Mouse (Mus musculus): Measurements from ENCODE around the gene Neurl2.
"Not testable (repeated sequence)": the region's sequence is repeated elsewhere in the genome, so short reads cannot be mapped to it uniquely, and the experiment has no call there.

The Neurl2 gene

DNA sequence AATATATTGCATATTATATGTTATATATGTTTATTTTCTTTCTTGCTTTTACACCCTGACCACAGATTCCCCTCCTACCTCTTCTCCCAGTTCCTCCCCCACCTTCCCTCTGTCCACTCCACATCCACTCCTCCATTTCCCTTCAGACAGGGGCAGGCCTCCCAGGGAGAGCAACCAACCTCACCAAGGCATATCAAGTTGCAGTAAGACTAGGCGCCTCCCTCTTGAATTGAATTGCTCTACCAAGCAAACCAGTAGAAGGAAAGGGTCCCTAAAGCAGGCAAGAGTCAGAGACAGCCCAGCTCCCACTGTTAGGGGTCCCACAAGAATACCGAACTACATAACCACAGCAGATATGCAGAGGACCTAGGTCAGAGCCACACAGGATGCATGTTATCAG is 25.9 kb upstream of the Neurl2 start:
- DNase-seq (ENCODE audit: low read depth, low spot score): no peak

DNA sequence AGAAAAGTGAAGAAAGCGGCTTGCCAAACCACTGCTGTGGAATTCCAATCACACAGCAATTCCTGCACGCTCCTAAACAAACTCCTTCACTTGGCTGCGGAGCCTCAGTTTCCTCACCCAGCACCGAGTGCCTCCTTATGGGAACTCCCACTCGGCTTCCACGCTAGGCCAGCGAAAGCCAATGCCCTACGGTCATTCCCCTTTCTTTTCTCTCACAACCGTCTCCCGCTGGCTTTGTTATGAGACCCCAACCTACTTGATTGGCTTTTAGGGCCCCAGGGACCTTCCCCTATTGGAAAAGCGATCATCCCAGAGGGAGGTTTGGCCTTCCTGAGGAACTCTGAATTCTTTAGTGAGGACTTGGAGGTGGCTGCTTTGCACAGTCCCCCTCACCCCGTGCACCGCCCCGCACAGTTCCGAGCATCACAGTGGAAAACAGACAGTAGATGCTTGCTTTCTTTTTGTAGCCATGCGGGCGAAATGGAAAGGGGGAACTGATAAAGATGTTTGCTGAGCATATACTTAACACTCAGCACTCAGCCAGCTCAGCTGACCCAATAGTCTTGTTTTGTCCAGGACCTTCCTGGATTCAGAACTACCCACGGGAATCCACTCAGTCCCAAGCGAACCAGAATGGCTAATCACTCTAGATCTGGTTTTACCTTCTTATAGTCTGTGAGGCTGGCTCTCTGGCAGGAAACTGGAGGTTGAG is 24.7 kb upstream of the Neurl2 start:
- DNase-seq (ENCODE audit: low read depth, low spot score): peak; percentile 83

GRCm38 (mm10) chr2:164857101-164857821 is 24.0 kb upstream of the Neurl2 start, which contains the start of gene Pltp:
TSS of gene Pltp (minus strand) at chr2:164857711.
- DNase-seq (ENCODE audit: low read depth, low spot score): peak; percentile 96

GRCm38 (mm10) chr2:164856309-164857100 is 23.2 kb upstream of the Neurl2 start:
- peak; percentile 91 for DNase-seq (ENCODE audit: low read depth, low spot score)

GRCm38 (mm10) chr2:164855572-164855971 is 22.3 kb upstream of the Neurl2 start:
- not testable (repeated sequence) for DNase-seq (ENCODE audit: low read depth, low spot score)

- no peak for DNase-seq (ENCODE audit: low read depth, low spot score)
These were observed 16.8 kb upstream of the Neurl2 start for GRCm38 (mm10) chr2:164850061-164850460.

DNA sequence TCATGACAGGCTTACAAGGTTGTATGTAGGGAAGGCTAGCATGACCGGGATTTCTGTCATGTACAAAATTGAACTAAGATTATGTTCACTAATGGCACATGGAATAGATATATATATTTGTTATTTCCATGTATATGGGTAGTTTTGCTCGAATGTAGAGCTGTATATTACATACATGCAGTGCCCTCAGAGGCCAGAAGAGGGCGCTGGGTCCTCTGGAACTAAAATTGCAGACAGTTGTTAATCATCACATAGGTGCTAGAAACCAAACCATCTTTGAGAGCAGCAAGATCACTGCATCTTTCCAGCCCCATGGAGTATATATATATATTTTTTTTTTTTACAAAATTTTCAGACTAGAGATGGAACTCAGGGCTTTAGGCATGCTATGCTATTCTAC is 12.5 kb upstream of the Neurl2 start:
- DNase-seq (ENCODE audit: low read depth, low spot score): peak; percentile 63

DNA sequence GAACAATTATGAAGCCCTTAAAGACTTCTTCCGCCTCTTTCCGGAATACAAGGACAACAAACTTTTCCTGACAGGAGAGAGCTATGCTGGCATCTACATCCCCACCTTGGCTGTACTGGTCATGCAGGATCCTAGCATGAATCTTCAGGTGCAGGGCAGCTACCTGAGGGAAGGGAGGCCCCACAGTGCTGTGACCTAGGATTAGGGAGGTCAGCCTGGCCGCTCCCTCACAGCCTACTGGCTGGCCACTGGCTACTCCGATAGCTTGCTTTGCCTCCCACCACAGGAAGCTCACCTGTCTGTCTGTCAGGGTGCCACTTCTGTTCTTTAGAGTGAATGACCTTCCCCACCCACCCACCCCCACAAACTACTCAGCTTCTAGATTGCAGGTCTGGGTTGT is 1.9 kb upstream of the Neurl2 start:
- DNase-seq (ENCODE audit: low read depth, low spot score): no peak

DNA sequence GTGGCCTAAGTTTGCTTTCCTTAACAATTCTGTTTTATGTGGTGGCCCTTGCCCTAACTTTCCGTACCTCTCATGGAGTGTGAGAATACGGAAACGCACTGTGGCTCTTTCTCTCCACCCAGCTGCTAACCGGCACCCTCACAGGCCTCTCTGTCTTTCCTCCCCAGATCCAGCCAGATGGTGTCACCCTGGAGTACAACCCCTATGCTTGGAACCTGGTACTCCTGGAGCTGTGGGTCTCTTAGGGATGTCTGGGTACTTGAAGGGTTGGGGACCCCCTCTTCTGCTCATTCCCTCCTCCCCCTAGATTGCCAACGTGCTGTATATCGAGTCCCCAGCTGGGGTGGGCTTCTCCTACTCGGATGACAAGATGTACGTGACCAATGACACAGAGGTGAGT is 1.3 kb upstream of the Neurl2 start:
- DNase-seq (ENCODE audit: low read depth, low spot score): no peak

DNA sequence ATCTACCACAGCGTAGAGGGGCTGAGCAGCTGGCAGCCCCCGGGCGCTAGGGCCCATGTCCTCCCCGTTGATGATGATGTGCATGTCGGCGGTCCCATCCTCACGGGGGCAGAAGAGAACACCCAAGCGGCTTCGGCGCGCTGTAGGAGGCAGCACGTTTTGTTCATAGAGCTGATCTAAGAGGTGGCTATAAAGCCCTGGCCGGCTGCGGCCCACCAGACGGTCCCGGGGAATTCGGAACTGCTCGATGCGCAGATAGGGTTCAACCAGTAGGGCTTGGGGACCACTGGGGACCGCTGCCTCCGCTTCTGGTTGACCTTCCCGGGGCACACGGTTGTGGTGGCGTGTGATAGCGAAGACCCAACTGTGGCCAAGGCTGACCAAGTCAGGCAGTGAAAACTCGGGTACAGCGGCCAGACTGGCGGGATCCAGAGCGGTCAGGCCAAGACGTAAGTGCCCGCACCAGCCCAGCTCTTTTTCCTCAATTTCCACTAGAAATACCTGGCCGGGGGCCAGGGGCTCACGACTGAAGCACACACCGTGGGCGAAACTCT is 431 bp downstream of the Neurl2 start, which contains the start of gene Ctsa:
Gene Ctsa (plus strand): TSS at position 126 of the 554 bp plus-strand sequence.
- peak; percentile 71 for DNase-seq (ENCODE audit: low read depth, low spot score)

DNA sequence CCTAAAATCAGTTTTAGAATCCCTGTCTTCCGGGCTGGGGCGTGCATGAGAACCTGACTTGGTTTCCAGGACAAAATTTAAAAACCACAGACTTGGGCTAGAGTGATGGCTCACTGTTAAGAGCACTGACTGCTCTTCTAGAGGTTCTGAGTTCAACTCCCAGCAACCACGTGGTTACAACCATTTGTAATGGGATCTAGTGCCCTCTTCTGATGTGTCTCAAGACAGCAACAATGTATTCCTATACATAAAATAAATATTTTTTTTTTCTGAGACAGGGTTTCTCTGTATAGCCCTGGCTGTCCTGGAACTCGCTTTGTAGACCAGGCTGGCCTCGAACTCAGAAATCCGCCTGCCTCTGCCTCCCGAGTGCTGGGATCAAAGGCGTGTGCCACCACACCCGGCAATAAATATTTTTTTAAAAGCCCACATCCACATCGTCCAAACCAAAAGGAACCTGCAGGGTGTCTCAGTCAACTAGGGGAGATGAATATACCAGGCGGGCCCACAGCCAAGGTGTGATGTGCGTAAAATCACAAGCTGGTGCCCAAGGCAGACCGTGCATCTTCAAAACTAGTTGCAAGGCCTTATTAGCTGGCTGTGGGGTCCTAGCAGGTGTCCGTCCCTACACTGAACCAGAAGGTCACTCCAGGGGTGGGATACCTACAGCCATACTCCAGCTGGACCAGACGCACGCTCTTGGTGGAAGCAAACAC is 1.1 kb downstream of the Neurl2 start:
- no peak for DNase-seq (ENCODE audit: low read depth, low spot score)

DNA sequence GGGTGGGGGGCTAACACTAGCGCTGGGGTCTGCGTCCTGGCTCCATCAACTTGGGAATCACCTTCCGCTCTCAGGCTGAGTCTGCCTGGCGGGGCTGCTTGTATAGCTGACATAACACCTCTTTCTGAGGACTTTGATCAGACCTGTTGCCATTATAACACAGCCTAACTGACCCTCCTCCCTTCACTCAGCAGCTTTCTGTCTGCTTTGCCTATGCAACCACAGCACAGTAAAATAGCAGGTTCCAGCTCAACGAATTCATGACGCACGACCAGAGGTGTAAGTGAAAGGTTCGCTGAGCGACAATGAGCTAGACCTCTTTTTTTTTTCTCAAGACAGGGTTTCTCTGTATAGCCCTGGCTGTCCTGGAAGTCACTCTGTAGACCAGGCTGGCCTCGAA is 2.2 kb downstream of the Neurl2 start:
- DNase-seq (ENCODE audit: low read depth, low spot score): no peak

DNA sequence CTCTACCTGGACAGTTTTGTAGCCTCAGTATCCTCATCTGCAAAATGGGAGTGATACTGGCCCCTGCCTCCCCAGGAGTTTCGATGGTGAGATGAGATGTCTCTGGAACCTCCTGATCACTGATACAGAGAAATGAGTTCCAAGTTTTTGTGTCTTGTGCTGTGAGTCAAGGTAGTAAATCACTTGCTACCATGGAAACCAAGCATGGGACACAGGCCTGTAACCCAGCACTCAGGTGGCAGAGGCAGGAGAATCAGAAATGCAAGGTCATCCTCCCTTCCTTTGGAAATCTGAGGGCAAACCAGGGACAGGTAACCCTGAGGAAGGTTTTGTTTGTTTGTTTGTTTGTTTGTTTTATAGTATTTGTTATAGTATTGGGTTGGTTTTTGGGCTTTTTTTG is 4.2 kb downstream of the Neurl2 start:
- DNase-seq (ENCODE audit: low read depth, low spot score): peak; percentile 79

DNA sequence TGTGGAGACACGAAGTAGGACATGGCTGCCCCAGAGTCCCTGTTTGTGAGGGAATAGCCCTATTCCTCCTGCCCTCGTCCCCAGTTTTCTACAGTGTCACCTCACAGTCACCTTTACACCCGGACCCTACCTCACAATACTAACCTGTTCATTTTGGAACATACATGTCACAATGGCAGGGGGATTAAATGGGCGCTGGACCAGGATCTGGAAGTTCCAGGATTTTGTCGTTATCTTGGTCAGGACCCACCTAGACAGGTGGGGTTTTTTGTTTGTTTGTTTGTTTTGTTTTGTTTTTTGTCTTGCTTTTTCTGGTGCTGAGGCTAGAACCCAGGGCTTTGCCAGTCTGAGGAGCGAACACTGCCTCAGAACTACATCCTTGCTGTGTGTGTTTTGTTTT is 4.8 kb downstream of the Neurl2 start, which contains the start of gene Spata25:
Gene Spata25 (minus strand): TSS at position 101 of the 400 bp plus-strand sequence.
- no peak for DNase-seq (ENCODE audit: low read depth, low spot score)

- DNase-seq (ENCODE audit: low read depth, low spot score): no peak
These were observed 6.0 kb downstream of the Neurl2 start for GRCm38 (mm10) chr2:164827146-164827850.

DNA sequence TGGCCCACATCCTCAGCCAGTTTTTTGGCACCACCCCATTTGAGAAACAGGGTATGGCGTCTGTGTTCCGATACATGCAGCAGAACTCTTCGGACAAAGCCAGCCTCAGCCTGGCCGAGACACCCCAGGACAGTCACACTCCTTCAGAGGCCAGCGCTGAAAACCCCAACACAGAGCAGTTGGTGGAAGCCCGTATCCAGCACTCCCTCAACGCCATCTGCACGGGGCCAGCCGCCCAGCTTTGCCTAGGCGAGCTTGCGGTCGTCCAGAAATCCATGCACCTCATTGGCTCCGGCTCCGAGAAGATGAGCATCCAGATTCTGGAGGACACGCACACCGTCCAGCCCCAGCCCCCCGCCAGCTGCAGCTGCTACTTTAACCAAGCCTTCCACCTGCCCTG is 7.7 kb downstream of the Neurl2 start:
- no peak for DNase-seq (ENCODE audit: low read depth, low spot score)

GRCm38 (mm10) chr2:164823969-164824368 is 9.3 kb downstream of the Neurl2 start:
- peak; percentile 98 for DNase-seq (ENCODE audit: low read depth, low spot score)

- peak; percentile 89 for DNase-seq (ENCODE audit: low read depth, low spot score)
These were observed 10.1 kb downstream of the Neurl2 start for GRCm38 (mm10) chr2:164823181-164823585.

DNA sequence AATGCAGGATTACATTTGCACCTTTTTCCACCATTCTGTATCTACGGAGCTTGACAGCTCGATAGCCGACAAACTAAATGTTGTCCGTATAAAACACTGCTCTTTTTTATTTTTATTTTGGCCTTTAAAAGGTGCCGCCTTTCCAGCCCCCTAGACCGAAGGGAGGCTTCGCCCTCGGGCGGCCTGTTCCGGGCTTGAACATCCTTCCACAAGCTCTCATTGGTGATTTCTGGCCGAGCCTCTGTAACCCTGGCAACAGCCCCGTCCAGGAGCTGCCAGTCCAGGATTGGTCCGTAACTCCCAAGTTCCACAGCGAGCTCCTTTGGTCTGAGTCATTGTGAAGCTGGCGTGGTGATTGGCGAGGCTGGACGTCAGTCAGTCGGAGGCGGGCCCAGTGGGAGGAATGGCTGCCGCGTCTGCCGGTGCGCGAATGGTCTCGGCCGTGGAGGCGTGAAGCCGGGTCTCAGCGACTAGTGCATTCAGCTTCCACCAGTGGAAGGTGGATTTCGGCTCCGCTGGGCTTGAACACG is 10.6 kb downstream of the Neurl2 start, which contains the start of gene Zswim1:
Gene Zswim1 (plus strand): TSS at position 51 of the 530 bp plus-strand sequence.
- DNase-seq (ENCODE audit: low read depth, low spot score): peak; percentile 100

DNA sequence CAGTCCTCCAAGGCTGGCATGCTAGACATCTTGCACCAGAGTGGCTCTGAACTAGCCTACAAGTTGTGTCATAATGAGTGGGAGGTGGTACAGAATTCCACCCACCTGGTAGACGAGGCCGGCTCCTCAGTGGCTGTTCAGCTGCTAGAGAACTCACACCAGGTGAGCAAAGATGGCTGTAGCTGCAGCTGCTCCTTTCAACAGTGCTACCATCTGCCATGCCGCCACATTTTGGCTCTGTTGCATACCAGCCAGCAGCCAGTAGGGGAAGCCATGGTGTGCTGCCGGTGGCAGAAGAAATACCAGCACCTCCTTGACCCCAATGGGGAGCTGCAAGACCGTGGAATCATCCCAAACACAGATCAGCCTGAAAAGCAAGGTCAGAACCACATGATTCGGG is 12.2 kb downstream of the Neurl2 start:
- DNase-seq (ENCODE audit: low read depth, low spot score): peak; percentile 44

All from R1 (cell line).